Mouse (Mus musculus) thymus, adult 2 months (tissue): ENCODE measurements at regions not wholly inside any gene's neighbourhood (a gene's known extent, or its start where the extent isn't known, plus 50 kb on each side); places are given as distances from the start of the nearest gene placed in this dataset.

Source experiments
- CTCF ChIP-seq: fragments of 200-500 bp; IDR thresholded peaks from 2 replicates; pipeline ENCODE4 v1.5.1; 2012; ENCODE audit warnings: mild to moderate bottlenecking, control low read depth, low read length, moderate library complexity, borderline replicate concordance; ENCODE audit not compliant: control insufficient read depth, poor library complexity, insufficient read depth; ENCODE audit errors: extremely low read depth
- POLR2A ChIP-seq: fragments of 200-500 bp; IDR thresholded peaks from 2 replicates; pipeline ENCODE4 v1.6.1; 2012; ENCODE audit warnings: mild to moderate bottlenecking, low read length, control low read depth, moderate library complexity; ENCODE audit not compliant: control insufficient read depth, poor library complexity, insufficient read depth; ENCODE audit errors: extremely low read depth

- TF ChIP-seq CTCF (no peak), POLR2A (no peak)
Observed at GRCm38 (mm10) chr8:78023936-78024335, 189.2 kb upstream of the Ttc29 start.
